Mouse (Mus musculus) thymus, adult 2 months (tissue): ENCODE results near the gene Tuba3a.

ENCODE experiments used
- CTCF ChIP-seq: fragments of 200-500 bp; IDR thresholded peaks from 2 replicates; pipeline ENCODE4 v1.5.1; 2012; ENCODE audit warnings: mild to moderate bottlenecking, control low read depth, low read length, moderate library complexity, borderline replicate concordance; ENCODE audit not compliant: control insufficient read depth, poor library complexity, insufficient read depth; ENCODE audit errors: extremely low read depth
- POLR2A ChIP-seq: fragments of 200-500 bp; IDR thresholded peaks from 2 replicates; pipeline ENCODE4 v1.6.1; 2012; ENCODE audit warnings: mild to moderate bottlenecking, low read length, control low read depth, moderate library complexity; ENCODE audit not compliant: control insufficient read depth, poor library complexity, insufficient read depth; ENCODE audit errors: extremely low read depth

DNA sequence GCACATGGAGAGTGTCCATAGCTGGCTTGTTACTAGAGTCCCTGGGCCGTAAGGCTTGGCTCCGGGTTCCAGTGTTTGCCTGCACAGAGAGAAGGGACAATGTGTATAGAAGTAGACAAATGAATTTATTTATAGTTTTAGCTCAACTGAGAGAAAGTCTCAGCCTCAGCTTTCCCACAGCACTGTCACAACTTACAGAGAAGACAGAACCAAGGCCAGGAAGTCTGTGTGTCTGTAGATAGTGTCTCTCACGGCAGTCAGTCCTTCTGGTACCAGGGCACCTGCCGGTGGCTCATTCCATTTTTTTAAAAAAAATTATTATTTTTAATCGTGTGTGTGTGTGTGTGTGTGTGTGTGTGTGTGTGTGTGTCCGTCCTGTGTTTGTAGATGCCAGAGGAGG is 53.3 kb downstream of the Tuba3a start:
- TF ChIP-seq CTCF (no peak), POLR2A (no peak)
